Mouse (Mus musculus) midbrain, embryonic 12.5 days (tissue): ENCODE measurements at regions not wholly inside any gene's neighbourhood (a gene's known extent, or its start where the extent isn't known, plus 50 kb on each side); places are given as distances from the start of the nearest gene placed in this dataset.
A peak's percentile ranks its signal among the peaks of the same experiment; 100 is the strongest.

Experiments used
- ATAC-seq: fragments of 200-750 bp; cut with Nextera tagmentation; 2 replicates; pipeline ENCODE4 v1.8.0; 2017; ENCODE audit warnings: low read depth, moderate TSS enrichment, moderate library complexity; ENCODE audit not compliant: low FRiP score
- H3K27ac ChIP-seq: fragments of 300-500 bp; sonication (generic); replicated peaks from 2 replicates; pipeline ENCODE4 v1.5.1; 2016; ENCODE audit warnings: mild to moderate bottlenecking
- H3K27me3 ChIP-seq: fragments of 300-500 bp; sonication (generic); 2 replicates; pipeline ENCODE4 v1.6.1; 2016; ENCODE audit warnings: mild to moderate bottlenecking
- H3K36me3 ChIP-seq: fragments of 300-500 bp; sonication (generic); 2 replicates; pipeline ENCODE4 v1.6.1; 2016
- H3K4me1 ChIP-seq: fragments of 300-500 bp; sonication (generic); 2 replicates; pipeline ENCODE4 v1.6.1; 2016
- H3K4me2 ChIP-seq: fragments of 300-500 bp; sonication (generic); replicated peaks from 2 replicates; pipeline ENCODE4 v1.6.1; 2016; ENCODE audit warnings: mild to moderate bottlenecking, moderate library complexity
- H3K4me3 ChIP-seq: fragments of 300-500 bp; sonication (generic); 2 replicates; pipeline ENCODE4 v1.5.1; 2016; ENCODE audit warnings: mild to moderate bottlenecking
- H3K9ac ChIP-seq: fragments of 300-500 bp; sonication (generic); replicated peaks from 2 replicates; pipeline ENCODE4 v1.6.1; 2016; ENCODE audit warnings: mild to moderate bottlenecking, moderate library complexity
- H3K9me3 ChIP-seq: fragments of 300-500 bp; sonication (generic); 2 replicates; pipeline ENCODE4 v1.6.1; 2016; ENCODE audit warnings: mild to moderate bottlenecking
- WGBS: fragments of 180-500 bp; shearing (Covaris S2); methylation state at CpG from one replicate; pipeline ENCODE4 v1.1.7; 2016; 5-methylcytosine and 5-hydroxymethylcytosine counted together

- H3K27ac ChIP-seq: no peak overlapping the region
- no peak overlapping the region for H3K4me2 ChIP-seq
- WGBS: 86% methylated on average over 4 of the region's 4 CpGs
- no peak overlapping the region for H3K4me3 ChIP-seq
- no peaks in the 10 kb centered on the region for H3K36me3 ChIP-seq
- no peak overlapping the region for H3K9ac ChIP-seq
- no peaks in the 10 kb centered on the region; the same call in 1 of the 2 replicates for H3K27me3 ChIP-seq
- no peaks in the 10 kb centered on the region for H3K9me3 ChIP-seq
- ATAC-seq: no peak
- peaks cover 6% of the 10 kb centered on the region; the same call in 1 of the 2 replicates for H3K4me1 ChIP-seq
Observed at GRCm38 (mm10) chr2:11012312-11012860, 159.5 kb upstream of the Prkcq start.

GRCm38 (mm10) chr2:11013154-11013553 lies 158.8 kb upstream of the Prkcq start:
- Histone ChIP-seq H3K27me3 (no peaks in the 10 kb centered on the region; the same call in 1 of the 2 replicates), H3K4me2 (no peak overlapping the region), H3K36me3 (no peaks in the 10 kb centered on the region), H3K4me3 (no peak overlapping the region), H3K9ac (no peak overlapping the region), H3K27ac (no peak overlapping the region), H3K4me1 (peaks cover 6% of the 10 kb centered on the region; the same call in 1 of the 2 replicates), H3K9me3 (no peaks in the 10 kb centered on the region)
- WGBS: 90% methylated on average over 3 of the region's 3 CpGs
- ATAC-seq: no peak

- H3K4me3 ChIP-seq: no peak overlapping the region
- no peaks in the 10 kb centered on the region; the same call in 1 of the 2 replicates for H3K27me3 ChIP-seq
- H3K4me1 ChIP-seq: 0 out of 2 replicates have a peak, but pooled peaks cover under 1% of the 10 kb centered on the region
- no peaks in the 10 kb centered on the region for H3K36me3 ChIP-seq
- ATAC-seq: no peak
- no peak overlapping the region for H3K27ac ChIP-seq
- no peak overlapping the region for H3K4me2 ChIP-seq
- 83% methylated on average over 1 of the region's 1 CpGs for WGBS
- H3K9ac ChIP-seq: no peak overlapping the region
- no peaks in the 10 kb centered on the region for H3K9me3 ChIP-seq
Observed at GRCm38 (mm10) chr2:11016446-11016845, 155.5 kb upstream of the Prkcq start.

DNA sequence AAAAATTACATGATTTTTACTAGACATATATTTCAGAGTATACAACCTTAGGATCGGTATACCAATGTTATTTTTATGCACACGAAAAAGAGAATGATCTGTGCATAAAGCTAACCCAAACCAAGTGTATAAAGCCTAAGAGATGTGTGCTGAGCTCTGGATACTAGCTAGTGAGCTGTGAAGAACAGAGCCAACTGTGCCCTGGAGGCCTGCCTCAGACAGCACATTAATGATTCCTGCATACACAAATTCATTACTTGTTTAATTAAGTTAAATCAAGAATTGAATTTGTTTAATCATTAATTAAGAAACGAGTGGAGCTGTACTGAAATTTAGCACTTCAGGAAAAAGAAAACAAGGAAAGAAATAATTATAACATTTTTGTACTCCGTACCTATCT lies 139.0 kb upstream of the Prkcq start:
- Histone ChIP-seq H3K27me3 (peaks cover 3% of the 10 kb centered on the region; the same call in 1 of the 2 replicates), H3K4me1 (peaks cover 12% of the 10 kb centered on the region; the same call in 1 of the 2 replicates), H3K4me3 (no peak overlapping the region), H3K9me3 (no peaks in the 10 kb centered on the region), H3K9ac (no peak overlapping the region), H3K27ac (no peak overlapping the region), H3K36me3 (no peaks in the 10 kb centered on the region), H3K4me2 (no peak overlapping the region)
- ATAC-seq: no peak
- whole genome bisulfite sequencing: 89% methylated on average over 4 of the region's 4 CpGs

DNA sequence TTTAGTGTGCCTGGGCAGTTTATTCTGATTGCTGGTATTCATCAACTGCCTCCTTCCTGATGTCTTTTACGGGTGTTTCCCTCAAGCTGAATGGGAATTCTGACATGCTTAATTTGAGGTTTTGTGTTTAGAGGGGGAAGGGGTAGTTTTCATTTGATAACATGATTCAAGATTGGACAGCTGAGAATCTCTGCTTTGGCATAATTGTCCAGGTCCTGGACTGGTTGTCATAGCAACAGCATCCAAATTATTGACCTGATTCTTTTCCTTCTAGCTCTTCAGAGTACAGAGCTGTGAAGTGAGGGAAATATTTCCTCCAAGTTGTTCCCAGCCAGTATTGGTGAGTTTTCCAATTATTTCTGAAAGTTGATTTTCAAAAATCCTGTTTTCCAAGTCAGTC lies 137.7 kb upstream of the Prkcq start:
- no peak overlapping the region for H3K27ac ChIP-seq
- peaks cover 10% of the 10 kb centered on the region; the same call in 1 of the 2 replicates for H3K27me3 ChIP-seq
- H3K9me3 ChIP-seq: no peaks in the 10 kb centered on the region
- 31% methylated on average over 1 of the region's 1 CpGs for WGBS
- ATAC-seq: no peak
- no peak overlapping the region for H3K4me3 ChIP-seq
- H3K4me2 ChIP-seq: no peak overlapping the region
- H3K36me3 ChIP-seq: no peaks in the 10 kb centered on the region
- H3K9ac ChIP-seq: no peak overlapping the region
- peaks cover 14% of the 10 kb centered on the region; the same call in 1 of the 2 replicates for H3K4me1 ChIP-seq

- no peak for ATAC-seq
- Histone ChIP-seq H3K4me1 (peaks cover 10% of the 10 kb centered on the region; the same call in 1 of the 2 replicates), H3K4me2 (no peak overlapping the region), H3K27ac (no peak overlapping the region), H3K27me3 (peaks cover 7% of the 10 kb centered on the region; the same call in 1 of the 2 replicates), H3K36me3 (no peaks in the 10 kb centered on the region), H3K4me3 (no peak overlapping the region), H3K9ac (no peak overlapping the region), H3K9me3 (no peaks in the 10 kb centered on the region)
- WGBS: 67% methylated on average over 11 of the region's 11 CpGs
Observed at GRCm38 (mm10) chr2:11037343-11037742, 134.6 kb upstream of the Prkcq start.

GRCm38 (mm10) chr2:11038440-11038839 lies 133.5 kb upstream of the Prkcq start:
- H3K27me3 ChIP-seq: 0 out of 2 replicates have a peak, but pooled peaks cover 7% of the 10 kb centered on the region
- 69% methylated on average over 5 of the region's 5 CpGs for WGBS

DNA sequence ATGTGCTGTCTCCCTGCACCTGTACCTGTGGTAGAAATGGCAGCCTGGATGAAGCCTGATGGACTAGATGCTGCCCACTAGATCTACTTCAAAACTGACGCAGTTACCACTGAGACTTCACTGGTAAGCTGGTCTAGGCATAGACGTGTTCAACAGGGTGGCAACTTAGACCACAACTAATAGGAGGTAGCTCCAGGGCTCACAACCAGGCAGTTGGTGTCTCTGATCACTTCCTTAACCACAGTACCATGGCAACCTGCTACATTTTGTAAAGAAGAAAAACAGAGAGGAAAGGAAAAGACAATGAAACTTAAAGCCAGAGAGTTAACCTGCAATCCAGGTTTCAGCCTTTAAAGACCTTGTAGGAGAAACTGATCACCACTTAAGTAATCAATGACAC lies 131.9 kb upstream of the Prkcq start:
- H3K9me3 ChIP-seq: no peaks in the 10 kb centered on the region
- no peak for ATAC-seq
- H3K36me3 ChIP-seq: no peaks in the 10 kb centered on the region
- H3K27ac ChIP-seq: no peak overlapping the region
- H3K27me3 ChIP-seq: 0 out of 2 replicates have a peak, but pooled peaks cover 7% of the 10 kb centered on the region
- no peak overlapping the region for H3K9ac ChIP-seq
- WGBS: 98% methylated on average over 2 of the region's 2 CpGs
- H3K4me3 ChIP-seq: no peak overlapping the region
- H3K4me2 ChIP-seq: no peak overlapping the region
- 0 out of 2 replicates have a peak, but pooled peaks cover 3% of the 10 kb centered on the region for H3K4me1 ChIP-seq

More at GRCm38 (mm10) chr2:11038440-11038839, 133.5 kb upstream of the Prkcq start:
- H3K36me3 ChIP-seq: no peaks in the 10 kb centered on the region
- no peak overlapping the region for H3K4me2 ChIP-seq
- no peak overlapping the region for H3K4me3 ChIP-seq
- H3K4me1 ChIP-seq: peaks cover 10% of the 10 kb centered on the region; the same call in 1 of the 2 replicates
- no peak overlapping the region for H3K27ac ChIP-seq
- no peaks in the 10 kb centered on the region for H3K9me3 ChIP-seq
- no peak overlapping the region for H3K9ac ChIP-seq
- no peak for ATAC-seq

DNA sequence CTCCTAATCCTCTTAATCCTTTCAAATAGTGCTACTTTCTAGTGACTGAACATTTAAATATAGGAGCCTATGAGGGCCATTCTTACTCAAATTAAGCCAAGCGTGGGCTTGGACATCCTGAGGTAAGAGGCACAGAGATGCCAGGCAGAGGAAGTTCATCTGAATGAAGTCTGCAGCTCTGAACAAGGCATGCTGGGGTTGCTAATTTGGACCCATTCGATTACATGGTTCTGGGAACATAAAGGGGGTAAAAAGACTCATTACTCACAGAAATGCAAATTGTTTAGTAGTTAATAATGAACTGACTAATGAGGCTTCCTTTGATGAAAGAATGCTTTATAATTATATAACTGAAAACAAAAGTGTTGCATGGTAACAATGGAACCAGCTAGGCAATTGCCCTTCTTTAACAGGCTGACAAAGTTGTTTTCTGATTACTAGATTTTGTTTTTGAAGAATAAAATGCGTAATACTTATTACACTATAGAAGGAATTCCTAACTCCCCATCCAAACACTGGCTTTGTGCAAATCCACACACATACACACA lies 127.1 kb upstream of the Prkcq start:
- no peaks in the 10 kb centered on the region for H3K4me1 ChIP-seq
- no peak for ATAC-seq
- 80% methylated on average over 3 of the region's 3 CpGs for WGBS
- no peak overlapping the region for H3K4me3 ChIP-seq
- no peaks in the 10 kb centered on the region for H3K36me3 ChIP-seq
- H3K9ac ChIP-seq: no peak overlapping the region
- no peaks in the 10 kb centered on the region for H3K9me3 ChIP-seq
- H3K4me2 ChIP-seq: no peak overlapping the region
- H3K27ac ChIP-seq: no peak overlapping the region
- no peaks in the 10 kb centered on the region for H3K27me3 ChIP-seq

DNA sequence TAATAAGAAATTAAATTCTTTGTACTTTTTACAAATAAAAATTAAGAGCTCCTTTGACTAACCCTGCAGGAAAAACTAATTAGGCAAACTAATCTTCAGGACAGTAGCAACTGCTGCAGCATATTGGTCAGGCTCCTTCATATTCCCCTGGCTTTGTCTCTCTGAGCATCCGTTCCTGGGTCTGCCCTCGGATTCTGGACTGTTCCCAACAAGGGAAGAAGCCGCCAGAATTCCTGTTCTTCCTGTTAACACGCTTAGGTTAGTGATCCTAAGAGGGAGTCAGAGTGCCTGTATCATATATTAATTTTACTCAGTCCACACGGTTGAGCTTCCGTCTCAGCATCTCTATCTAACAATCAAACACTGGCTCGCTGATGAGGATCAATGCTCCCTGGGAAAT lies 120.3 kb upstream of the Prkcq start:
- 89% methylated on average over 7 of the region's 7 CpGs for WGBS

DNA sequence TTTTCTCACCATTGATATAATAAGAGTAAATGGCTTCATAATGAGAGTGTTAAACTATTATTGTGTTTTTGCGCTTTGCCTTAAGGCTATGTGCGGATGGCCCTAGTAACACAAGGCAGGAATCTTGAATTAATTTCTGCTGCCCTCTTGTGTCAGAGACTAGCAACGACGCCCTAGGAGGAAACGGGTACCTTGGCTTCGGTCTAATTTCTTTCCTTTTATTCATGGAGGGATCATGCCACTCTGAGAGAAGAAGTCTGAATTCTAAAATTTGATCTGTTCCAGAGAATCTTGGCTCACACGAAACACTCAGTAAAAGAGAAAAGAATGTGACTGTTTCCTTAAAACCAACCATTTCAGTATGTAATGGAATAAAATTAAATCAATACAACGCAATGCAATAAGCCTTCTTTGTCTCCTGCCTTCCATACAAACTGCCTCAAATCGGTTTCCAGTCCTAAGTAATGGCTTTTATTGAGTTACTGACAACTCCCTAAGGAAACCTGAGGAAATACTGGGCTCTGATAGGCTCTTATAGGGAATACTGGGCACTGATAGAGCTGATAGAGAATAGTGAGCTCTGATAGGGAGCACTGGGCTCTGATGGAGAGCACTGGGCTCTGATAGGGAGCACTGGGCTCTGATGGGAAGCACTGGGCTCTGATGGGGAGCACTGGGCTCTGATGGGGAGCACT lies 112.0 kb upstream of the Prkcq start:
- Histone ChIP-seq H3K36me3 (no peaks in the 10 kb centered on the region), H3K4me1 (no peaks in the 10 kb centered on the region), H3K9ac (no peak overlapping the region), H3K27me3 (no peaks in the 10 kb centered on the region), H3K27ac (no peak overlapping the region), H3K4me2 (no peak overlapping the region), H3K4me3 (no peak overlapping the region), H3K9me3 (no peaks in the 10 kb centered on the region)
- ATAC-seq: peak; percentile 81
- 23% methylated on average over 9 of the region's 9 CpGs for WGBS

More for the DNA sequence above, 120.3 kb upstream of the Prkcq start:
- Histone ChIP-seq H3K36me3 (no peaks in the 10 kb centered on the region), H3K4me3 (no peak overlapping the region), H3K27me3 (no peaks in the 10 kb centered on the region), H3K4me1 (no peaks in the 10 kb centered on the region), H3K4me2 (no peak overlapping the region), H3K27ac (no peak overlapping the region), H3K9me3 (no peaks in the 10 kb centered on the region), H3K9ac (no peak overlapping the region)
- ATAC-seq: no peak

DNA sequence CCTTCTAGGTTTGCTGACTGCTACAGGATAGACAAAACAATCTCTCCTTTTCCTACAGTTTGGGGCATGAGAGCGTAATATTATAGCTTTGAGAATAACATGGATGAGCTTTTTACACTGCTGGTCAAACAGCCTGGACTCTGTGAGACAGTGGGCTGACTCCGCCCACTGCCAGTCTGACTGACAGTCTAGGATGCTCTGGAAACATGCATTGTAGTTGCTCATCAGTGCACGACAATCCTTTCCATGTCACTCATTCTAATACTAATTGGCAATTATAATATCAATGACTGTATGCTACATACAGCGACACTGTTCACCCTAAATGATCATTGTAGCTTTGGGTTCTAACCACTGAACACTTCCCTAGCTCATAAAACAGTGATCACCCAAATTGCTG lies 104.5 kb upstream of the Prkcq start:
- H3K9me3 ChIP-seq: no peaks in the 10 kb centered on the region
- H3K27ac ChIP-seq: no peak overlapping the region
- no peak for ATAC-seq

More for the DNA sequence above, 104.5 kb upstream of the Prkcq start:
- H3K9ac ChIP-seq: no peak overlapping the region
- 66% methylated on average over 4 of the region's 4 CpGs for WGBS
- no peak overlapping the region for H3K4me3 ChIP-seq
- H3K27me3 ChIP-seq: no peaks in the 10 kb centered on the region
- H3K4me1 ChIP-seq: peaks cover 2% of the 10 kb centered on the region; the same call in 1 of the 2 replicates
- no peak overlapping the region for H3K4me2 ChIP-seq
- H3K36me3 ChIP-seq: no peaks in the 10 kb centered on the region
